Mouse (Mus musculus) embryo, embryonic 11.5 days (tissue): ENCODE measurements at regions not wholly inside any gene's neighbourhood (a gene's known extent, or its start where the extent isn't known, plus 50 kb on each side); places are given as distances from the start of the nearest gene placed in this dataset.
"Not testable (repeated sequence)": the region's sequence is repeated elsewhere in the genome, so short reads cannot be mapped to it uniquely, and the experiment has no call there.

ENCODE experiments used
- DNase-seq: peaks from one replicate; pipeline ENCODE4 v3.0.0-alpha.2; 2012; ENCODE audit warnings: low read depth, low spot score

GRCm38 (mm10) chr13:18651658-18652057, 65.4 kb upstream of the Vps41 start:
- DNase-seq, result no peak

- no peak for DNase-seq
Measured at GRCm38 (mm10) chr13:18614763-18615616, 102.1 kb upstream of the Vps41 start.

- DNase-seq, result no peak
Measured at GRCm38 (mm10) chr13:18580718-18581550, 136.2 kb upstream of the Vps41 start.

GRCm38 (mm10) chr13:18576016-18576415, 141.1 kb upstream of the Vps41 start:
- DNase-seq, result no peak

GRCm38 (mm10) chr13:18575599-18575998, 141.5 kb upstream of the Vps41 start:
- peak; percentile 14 for DNase-seq

- DNase-seq, result not testable (repeated sequence)
Measured at GRCm38 (mm10) chr13:18542032-18542431, 144.5 kb upstream of the Pou6f2 start.

- peak; percentile 24 for DNase-seq
Measured at GRCm38 (mm10) chr13:18530509-18530908, 133.0 kb upstream of the Pou6f2 start.

- no peak for DNase-seq
Measured at GRCm38 (mm10) chr13:18498159-18498558, 100.7 kb upstream of the Pou6f2 start.

- no peak for DNase-seq
Measured at GRCm38 (mm10) chr13:18497582-18498157, 100.2 kb upstream of the Pou6f2 start.

- DNase-seq, result no peak
Measured at GRCm38 (mm10) chr13:18495021-18495811, 97.7 kb upstream of the Pou6f2 start.

- DNase-seq, result not testable (repeated sequence)
Measured at GRCm38 (mm10) chr13:18485785-18486184, 88.3 kb upstream of the Pou6f2 start.

GRCm38 (mm10) chr13:18485080-18485479, 87.6 kb upstream of the Pou6f2 start:
- no peak for DNase-seq

GRCm38 (mm10) chr13:18476311-18476710, 78.8 kb upstream of the Pou6f2 start:
- no peak for DNase-seq

GRCm38 (mm10) chr13:18471534-18471933, 74.0 kb upstream of the Pou6f2 start:
- no peak for DNase-seq

GRCm38 (mm10) chr13:18465921-18466320, 68.4 kb upstream of the Pou6f2 start:
- DNase-seq, result no peak

- DNase-seq, result no peak
Measured at GRCm38 (mm10) chr13:18462221-18462620, 64.7 kb upstream of the Pou6f2 start.

GRCm38 (mm10) chr13:18457337-18458236, 60.1 kb upstream of the Pou6f2 start:
- DNase-seq, result peak; percentile 3
